Mouse (Mus musculus) forebrain, embryonic 11.5 days (tissue): ENCODE results near the gene Cldn4. TPM values are rescaled to one million over a fixed set of nuclear protein-coding genes. Genes with fewer than 3 reads are reported as not detected.

ENCODE experiments used
- ATAC-seq: fragments of 200-750 bp; cut with Nextera tagmentation; replicated peaks from 2 replicates; pipeline ENCODE4 v1.8.0; 2017; ENCODE audit warnings: moderate TSS enrichment; ENCODE audit not compliant: low FRiP score
- DNase-seq: peaks from one replicate; pipeline ENCODE4 v3.0.0-alpha.2; 2017; ENCODE audit warnings: low spot score
- H3K27ac ChIP-seq: fragments of 300-500 bp; sonication (generic); 2 replicates; pipeline ENCODE4 v1.5.1; 2014; ENCODE audit warnings: low read depth, low read length
- H3K27me3 ChIP-seq: fragments of 300-500 bp; sonication (generic); 2 replicates; pipeline ENCODE4 v1.6.1; 2014; ENCODE audit warnings: mild to moderate bottlenecking, low read length, mixed read lengths; ENCODE audit not compliant: control insufficient read depth, insufficient read depth
- H3K36me3 ChIP-seq: fragments of 300-500 bp; sonication (generic); 2 replicates; pipeline ENCODE4 v1.6.1; 2014; ENCODE audit warnings: mild to moderate bottlenecking, low read length, moderate library complexity, mixed read lengths; ENCODE audit not compliant: control insufficient read depth, insufficient read depth
- H3K4me1 ChIP-seq: fragments of 300-500 bp; sonication (generic); replicated peaks from 2 replicates; pipeline ENCODE4 v1.6.1; 2014; ENCODE audit warnings: low read length, mixed read lengths; ENCODE audit not compliant: control insufficient read depth, insufficient read depth
- H3K4me2 ChIP-seq: fragments of 300-500 bp; sonication (generic); 2 replicates; pipeline ENCODE4 v1.6.1; 2014; ENCODE audit warnings: low read depth, mild to moderate bottlenecking, low read length, moderate library complexity, mixed read lengths; ENCODE audit not compliant: severe bottlenecking
- H3K4me3 ChIP-seq: fragments of 300-500 bp; sonication (generic); 2 replicates; pipeline ENCODE4 v1.5.1; 2014; ENCODE audit warnings: low read depth, low read length
- H3K9ac ChIP-seq: fragments of 300-500 bp; sonication (generic); 2 replicates; pipeline ENCODE4 v1.6.1; 2014; ENCODE audit warnings: low read length
- H3K9me3 ChIP-seq: fragments of 300-500 bp; sonication (generic); 2 replicates; pipeline ENCODE4 v1.6.1; 2016; ENCODE audit warnings: low read length, mixed read lengths; ENCODE audit not compliant: control insufficient read depth
- WGBS: fragments of 180-500 bp; shearing (Covaris S2); extraction: QIAGEN DNeasy Blood & Tissue Kit; methylation state at CpG from one replicate; pipeline ENCODE4 v1.1.7; 2014; 5-methylcytosine and 5-hydroxymethylcytosine counted together
- polyA plus RNA-seq: library from polyadenylated mRNA; unstranded; fragments of >200 nt; fragmentation: Nextera tagmentation; extraction: Ambion mirVana; gene quantifications from 2 replicates; pipeline ENCODE4 v1.2.1, GENCODE M21; 2014

The Cldn4 gene
- polyA plus RNA-seq, 1 experiment from 2014 or later, result 5.6 TPM

DNA sequence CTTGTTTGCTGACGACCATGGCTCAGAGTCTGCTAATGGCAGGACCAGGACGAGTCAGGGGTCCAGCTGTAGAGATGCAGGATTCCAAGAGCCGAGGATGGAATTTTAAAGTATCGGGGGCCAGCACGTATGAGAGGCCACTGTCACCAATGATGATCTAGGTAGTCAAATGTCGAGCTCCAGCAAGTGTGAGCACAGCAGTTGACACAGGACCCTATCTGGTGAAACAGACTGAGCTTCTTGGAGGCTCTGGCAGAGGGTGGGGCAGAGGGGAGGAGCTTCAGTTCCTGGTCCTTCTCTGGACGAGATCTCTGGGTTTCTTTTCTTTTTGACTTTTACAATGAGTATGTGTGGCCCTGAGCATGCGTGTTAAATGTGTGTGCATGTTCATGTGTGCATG, 31.4 kb downstream of the Cldn4 start, which contains the start of gene Cldn13:
Gene Cldn13 (minus strand): TSS at position 216 of the 400 bp plus-strand sequence.
- no peak within 1 kb of the TSS for H3K27ac ChIP-seq
- H3K27me3 ChIP-seq, result no peaks in the 10 kb centered on the region
- H3K4me1 ChIP-seq, result no peaks in the 10 kb centered on the region
- no peaks in the 10 kb centered on the region for H3K9me3 ChIP-seq
- H3K4me3 ChIP-seq, result 0 out of 2 replicates have a peak within 1 kb of the TSS, but pooled peaks have one; percentile 2
- DNase-seq (no peak), ATAC-seq (no peak)
- WGBS, result 85% methylated on average over 8 of the region's 8 CpGs
- H3K36me3 ChIP-seq, result no peaks in the 10 kb centered on the region
- no peak within 1 kb of the TSS for H3K9ac ChIP-seq
- no peak within 1 kb of the TSS for H3K4me2 ChIP-seq

DNA sequence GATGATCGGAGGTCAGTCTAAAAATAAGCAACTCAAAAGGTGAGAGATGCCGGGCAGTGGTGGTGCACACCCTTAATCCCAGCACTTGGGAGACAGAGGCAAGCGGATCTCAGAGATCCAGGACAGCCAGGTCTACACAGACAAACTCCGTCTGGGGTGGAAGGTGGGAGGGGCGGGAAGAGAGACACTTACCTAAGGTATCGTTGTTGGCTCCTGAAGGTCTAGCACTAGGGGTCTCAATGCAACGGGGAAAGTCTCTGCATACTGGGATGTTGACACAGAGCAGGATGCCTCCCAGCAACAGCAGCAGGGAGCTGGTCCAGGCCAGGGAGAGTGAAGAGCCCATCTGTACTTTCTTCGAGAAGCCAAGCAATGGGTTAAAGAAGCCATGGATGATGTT, 32.2 kb downstream of the Cldn4 start:
- H3K9ac ChIP-seq, result no peak overlapping the region
- H3K4me1 ChIP-seq, result no peaks in the 10 kb centered on the region
- no peaks in the 10 kb centered on the region for H3K36me3 ChIP-seq
- no peaks in the 10 kb centered on the region for H3K9me3 ChIP-seq
- H3K4me3 ChIP-seq, result 0 out of 2 replicates have a peak overlapping the region, but pooled peaks have one; percentile 2
- WGBS, result 81% methylated on average over 8 of the region's 8 CpGs
- ATAC-seq, result no peak
- H3K27me3 ChIP-seq, result no peaks in the 10 kb centered on the region
- no peak for DNase-seq
- no peak overlapping the region for H3K27ac ChIP-seq
- H3K4me2 ChIP-seq, result no peak overlapping the region

DNA sequence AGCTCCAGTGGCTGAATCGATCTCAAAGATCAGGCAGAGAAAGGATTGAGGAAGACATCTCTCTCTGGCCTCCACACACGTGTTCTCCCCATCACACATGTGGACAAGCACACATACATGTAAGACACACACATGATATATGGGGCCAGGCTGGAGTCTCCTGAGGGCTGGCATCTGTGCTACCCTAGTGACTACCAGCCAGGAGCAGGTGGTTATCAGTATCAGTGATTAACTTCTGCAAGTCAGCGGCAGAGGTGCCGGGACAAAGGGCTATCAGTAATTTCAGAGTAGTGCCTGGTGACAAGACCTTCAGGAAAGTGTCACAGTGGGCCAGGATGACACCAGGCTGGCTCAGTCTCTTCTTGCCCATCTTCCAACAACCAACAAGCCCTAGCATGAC, 33.0 kb downstream of the Cldn4 start:
- Histone ChIP-seq H3K4me1 (no peaks in the 10 kb centered on the region), H3K9ac (no peak overlapping the region), H3K27ac (no peak overlapping the region), H3K9me3 (no peaks in the 10 kb centered on the region), H3K4me3 (no peak overlapping the region), H3K27me3 (no peaks in the 10 kb centered on the region), H3K36me3 (no peaks in the 10 kb centered on the region), H3K4me2 (no peak overlapping the region)
- ATAC-seq (no peak), DNase-seq (no peak)
- WGBS, result 86% methylated on average over 4 of the region's 4 CpGs

DNA sequence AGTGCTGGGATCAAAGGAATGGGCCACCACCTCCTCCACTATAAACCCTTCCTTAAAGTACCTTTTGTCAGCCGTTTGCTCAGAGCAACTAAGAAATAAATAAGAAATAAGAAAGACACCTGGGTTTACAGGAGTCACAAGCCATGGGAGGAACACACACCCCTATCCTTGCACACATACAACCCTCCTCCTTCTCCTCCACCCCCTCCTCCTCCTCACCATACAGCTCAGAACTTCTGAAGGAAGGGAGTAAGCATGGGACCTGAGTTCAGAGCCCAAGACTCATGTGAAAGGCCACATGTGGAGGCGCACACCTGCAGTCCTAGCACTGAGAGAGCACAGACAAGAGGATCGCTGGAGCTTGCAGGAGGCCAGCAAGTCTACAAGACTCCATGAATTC, 33.4 kb downstream of the Cldn4 start:
- DNase-seq (no peak), ATAC-seq (no peak)
- H3K9me3 ChIP-seq, result no peaks in the 10 kb centered on the region
- H3K4me2 ChIP-seq, result no peak overlapping the region
- no peak overlapping the region for H3K27ac ChIP-seq
- H3K9ac ChIP-seq, result no peak overlapping the region
- H3K4me3 ChIP-seq, result no peak overlapping the region
- H3K36me3 ChIP-seq, result no peaks in the 10 kb centered on the region
- WGBS, result 79% methylated on average over 3 of the region's 3 CpGs
- H3K4me1 ChIP-seq, result no peaks in the 10 kb centered on the region
- no peaks in the 10 kb centered on the region for H3K27me3 ChIP-seq

DNA sequence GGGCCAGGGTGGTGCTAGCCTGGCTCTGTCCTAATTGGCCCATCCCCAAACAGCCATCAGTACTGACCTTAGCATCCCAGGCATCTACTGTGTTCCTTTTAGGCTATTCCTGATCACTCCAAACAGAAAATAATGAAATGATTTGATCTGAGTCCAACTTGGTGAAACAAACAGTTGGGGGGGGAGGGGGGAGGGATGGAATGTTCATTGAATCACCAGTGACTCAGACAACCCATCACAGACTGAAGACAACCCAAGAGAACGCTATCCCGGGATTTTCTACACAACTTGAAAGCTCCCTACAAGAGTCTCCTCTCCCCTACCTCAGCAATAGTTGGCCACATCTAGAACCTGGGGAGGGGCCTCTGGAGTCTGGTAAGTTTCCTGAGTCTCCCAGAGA, 34.8 kb downstream of the Cldn4 start:
- DNase-seq (no peak), ATAC-seq (no peak)
- WGBS, result 87% methylated on average over 2 of the region's 2 CpGs

DNA sequence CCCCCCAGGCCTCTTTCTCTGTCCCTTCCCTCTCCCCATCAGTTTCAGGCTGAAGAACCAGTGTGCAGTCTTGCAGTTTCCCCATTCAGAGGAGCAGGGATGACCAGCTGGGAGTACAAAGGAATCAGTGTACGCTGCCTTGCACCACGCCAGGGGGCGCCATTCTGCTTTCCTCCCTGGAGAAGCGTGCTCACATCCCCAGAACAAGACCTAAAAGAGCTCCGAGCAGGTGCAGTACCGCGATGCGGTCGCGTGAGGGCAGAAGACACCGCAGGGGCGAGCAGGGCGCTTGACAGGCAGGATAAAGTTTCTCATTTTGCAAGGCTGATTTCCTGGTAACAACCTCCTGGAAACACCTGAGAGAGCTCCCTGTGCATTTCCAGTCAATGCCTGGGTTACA, 39.6 kb downstream of the Cldn4 start:
- WGBS, result 0% methylated on average over 13 of the region's 13 CpGs
- Histone ChIP-seq H3K4me3 (no peak overlapping the region), H3K36me3 (no peaks in the 10 kb centered on the region), H3K27me3 (no peaks in the 10 kb centered on the region), H3K9me3 (no peaks in the 10 kb centered on the region), H3K9ac (no peak overlapping the region), H3K4me2 (no peak overlapping the region), H3K27ac (no peak overlapping the region), H3K4me1 (no peaks in the 10 kb centered on the region)
- DNase-seq (peak; percentile 97), ATAC-seq (peak; percentile 79)

More for the DNA sequence above, 34.8 kb downstream of the Cldn4 start:
- no peak overlapping the region for H3K27ac ChIP-seq
- no peaks in the 10 kb centered on the region for H3K4me1 ChIP-seq
- no peaks in the 10 kb centered on the region for H3K27me3 ChIP-seq
- H3K36me3 ChIP-seq, result no peaks in the 10 kb centered on the region
- no peak overlapping the region for H3K9ac ChIP-seq
- no peak overlapping the region for H3K4me2 ChIP-seq
- H3K4me3 ChIP-seq, result no peak overlapping the region
- no peaks in the 10 kb centered on the region for H3K9me3 ChIP-seq

DNA sequence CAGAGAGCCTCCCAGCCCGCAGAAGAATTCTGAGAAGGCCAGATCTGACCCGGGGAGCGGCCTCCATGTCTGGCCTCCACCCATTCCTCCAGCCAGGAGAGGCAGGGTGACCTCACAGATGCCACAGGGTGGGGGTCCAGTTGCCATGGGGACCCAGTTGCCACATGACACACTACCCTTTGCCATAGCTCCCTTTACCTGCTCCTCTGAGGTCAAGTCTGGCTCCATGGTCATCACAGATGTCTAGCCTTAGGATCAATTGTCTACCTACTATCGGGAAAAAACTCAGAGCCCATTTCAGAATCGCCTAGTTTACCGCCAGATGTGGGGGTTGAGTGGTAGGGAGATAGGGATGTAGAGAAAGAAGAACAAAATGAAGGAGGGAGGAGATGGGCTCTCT, 40.1 kb downstream of the Cldn4 start, which contains the start of gene Tmem270:
Gene Tmem270 (minus strand): TSS at position 101 of the 400 bp plus-strand sequence.
- WGBS, result 78% methylated on average over 6 of the region's 6 CpGs
- Histone ChIP-seq H3K27ac (no peak within 1 kb of the TSS), H3K4me1 (no peaks in the 10 kb centered on the region), H3K9ac (no peak within 1 kb of the TSS), H3K4me3 (no peak within 1 kb of the TSS), H3K4me2 (no peak within 1 kb of the TSS), H3K36me3 (no peaks in the 10 kb centered on the region), H3K9me3 (no peaks in the 10 kb centered on the region), H3K27me3 (no peaks in the 10 kb centered on the region)
- DNase-seq (no peak), ATAC-seq (no peak)

DNA sequence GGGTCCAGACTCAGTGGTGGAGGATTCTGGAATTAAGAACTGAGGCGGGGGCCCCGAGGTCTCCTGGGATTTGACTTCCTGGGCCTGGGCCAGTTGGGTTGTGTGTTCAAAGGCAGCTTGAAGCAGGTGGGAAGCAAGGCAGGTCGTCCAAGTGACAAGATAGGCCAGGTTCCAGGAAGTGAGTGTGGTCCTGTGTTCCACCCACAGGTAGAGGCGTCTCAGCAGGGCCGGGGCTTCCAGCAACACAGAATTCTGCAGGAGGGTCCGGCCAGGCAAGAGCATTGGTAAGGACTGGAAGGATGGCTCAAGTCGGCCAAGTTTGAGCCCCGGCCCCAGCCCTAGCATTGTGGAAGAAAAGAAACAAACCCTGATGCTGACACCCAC, 45.1 kb downstream of the Cldn4 start:
- H3K9me3 ChIP-seq, result no peaks in the 10 kb centered on the region
- H3K4me3 ChIP-seq, result no peak overlapping the region
- ATAC-seq (no peak), DNase-seq (no peak)
- no peak overlapping the region for H3K27ac ChIP-seq
- H3K36me3 ChIP-seq, result no peaks in the 10 kb centered on the region
- no peaks in the 10 kb centered on the region for H3K4me1 ChIP-seq
- no peaks in the 10 kb centered on the region for H3K27me3 ChIP-seq
- no peak overlapping the region for H3K4me2 ChIP-seq
- H3K9ac ChIP-seq, result no peak overlapping the region
- WGBS, result 68% methylated on average over 8 of the region's 8 CpGs

DNA sequence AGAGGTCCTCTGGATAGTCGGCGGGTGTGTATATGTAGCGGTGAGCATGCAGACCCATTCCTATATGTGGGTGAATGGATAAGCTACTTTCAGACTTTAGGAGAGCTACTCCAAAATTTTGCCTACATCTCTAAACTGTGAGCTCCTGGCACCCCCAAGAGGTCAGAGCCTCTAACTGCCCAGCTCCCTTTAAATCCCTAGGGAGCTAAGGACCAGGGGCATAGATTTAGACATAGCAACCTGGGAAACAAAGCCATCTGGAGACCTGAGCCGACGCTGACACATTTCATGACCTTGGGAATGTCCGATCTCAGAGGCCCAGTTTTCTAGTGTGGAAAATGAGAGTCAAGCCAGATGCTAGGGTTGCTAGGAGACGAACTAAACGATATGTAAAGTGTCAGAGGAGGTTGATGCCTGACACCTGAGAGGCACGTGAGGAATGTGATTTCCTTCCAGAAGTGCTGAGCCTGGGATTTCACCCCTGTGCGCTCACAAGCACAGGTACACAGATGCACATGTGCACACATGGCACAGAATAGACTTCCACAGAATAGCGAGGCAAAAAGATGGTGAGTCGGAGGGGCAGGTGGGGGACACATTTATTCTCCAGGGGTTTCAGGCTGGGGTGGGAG, 45.6 kb downstream of the Cldn4 start:
- DNase-seq (no peak), ATAC-seq (no peak)
- H3K9me3 ChIP-seq, result no peaks in the 10 kb centered on the region
- no peaks in the 10 kb centered on the region for H3K36me3 ChIP-seq
- H3K27me3 ChIP-seq, result no peaks in the 10 kb centered on the region
- no peak overlapping the region for H3K4me2 ChIP-seq
- H3K27ac ChIP-seq, result no peak overlapping the region
- 44% methylated on average over 12 of the region's 12 CpGs for WGBS
- no peaks in the 10 kb centered on the region for H3K4me1 ChIP-seq
- no peak overlapping the region for H3K4me3 ChIP-seq
- H3K9ac ChIP-seq, result no peak overlapping the region
